Mouse (Mus musculus) forebrain, embryonic 16.5 days (tissue): ENCODE results near the gene Wap. TPM values are rescaled to one million over a fixed set of nuclear protein-coding genes. Genes with fewer than 3 reads are reported as not detected.
A peak's percentile ranks its signal among the peaks of the same experiment; 100 is the strongest.

Experiments used
- ATAC-seq: fragments of 200-750 bp; cut with Nextera tagmentation; 2 replicates; pipeline ENCODE4 v1.8.0; 2017; ENCODE audit warnings: mild to moderate bottlenecking, moderate library complexity
- H3K27ac ChIP-seq: fragments of 300-500 bp; sonication (generic); 2 replicates; pipeline ENCODE4 v1.5.1; 2014; ENCODE audit warnings: low read length, control low read depth
- H3K27me3 ChIP-seq: fragments of 300-500 bp; sonication (generic); replicated peaks from 2 replicates; pipeline ENCODE4 v1.6.1; 2014; ENCODE audit warnings: low read length; ENCODE audit not compliant: control insufficient read depth, insufficient read depth
- H3K36me3 ChIP-seq: fragments of 300-500 bp; sonication (generic); 2 replicates; pipeline ENCODE4 v1.6.1; 2014; ENCODE audit not compliant: control insufficient read depth, insufficient read depth
- H3K4me1 ChIP-seq: fragments of 300-500 bp; sonication (generic); replicated peaks from 2 replicates; pipeline ENCODE4 v1.6.1; 2014; ENCODE audit warnings: low read length; ENCODE audit not compliant: control insufficient read depth, insufficient read depth
- H3K4me2 ChIP-seq: fragments of 300-500 bp; sonication (generic); 2 replicates; pipeline ENCODE4 v1.6.1; 2014; ENCODE audit warnings: mild to moderate bottlenecking, low read length, control low read depth
- H3K4me3 ChIP-seq: fragments of 300-500 bp; sonication (generic); replicated peaks from 2 replicates; pipeline ENCODE4 v1.5.1; 2014; ENCODE audit warnings: mild to moderate bottlenecking, low read length, control low read depth
- H3K9ac ChIP-seq: fragments of 300-500 bp; sonication (generic); replicated peaks from 2 replicates; pipeline ENCODE4 v1.6.1; 2014; ENCODE audit warnings: low read depth, low read length, control low read depth
- H3K9me3 ChIP-seq: fragments of 300-500 bp; sonication (generic); 2 replicates; pipeline ENCODE4 v1.6.1; 2016; ENCODE audit warnings: low read length; ENCODE audit not compliant: control insufficient read depth
- WGBS: fragments of 180-500 bp; shearing (Covaris S2); extraction: QIAGEN DNeasy Blood & Tissue Kit; methylation state at CpG from one replicate; pipeline ENCODE4 v1.1.7; 2014; 5-methylcytosine and 5-hydroxymethylcytosine counted together
- polyA plus RNA-seq: library from polyadenylated mRNA; unstranded; fragments of >200 nt; fragmentation: Nextera tagmentation; extraction: Ambion mirVana; gene quantifications from 2 replicates; pipeline ENCODE4 v1.2.1, GENCODE M21; 2015

Gene Wap
- polyA plus RNA-seq, 1 experiment from 2014 or later, result not detected

DNA sequence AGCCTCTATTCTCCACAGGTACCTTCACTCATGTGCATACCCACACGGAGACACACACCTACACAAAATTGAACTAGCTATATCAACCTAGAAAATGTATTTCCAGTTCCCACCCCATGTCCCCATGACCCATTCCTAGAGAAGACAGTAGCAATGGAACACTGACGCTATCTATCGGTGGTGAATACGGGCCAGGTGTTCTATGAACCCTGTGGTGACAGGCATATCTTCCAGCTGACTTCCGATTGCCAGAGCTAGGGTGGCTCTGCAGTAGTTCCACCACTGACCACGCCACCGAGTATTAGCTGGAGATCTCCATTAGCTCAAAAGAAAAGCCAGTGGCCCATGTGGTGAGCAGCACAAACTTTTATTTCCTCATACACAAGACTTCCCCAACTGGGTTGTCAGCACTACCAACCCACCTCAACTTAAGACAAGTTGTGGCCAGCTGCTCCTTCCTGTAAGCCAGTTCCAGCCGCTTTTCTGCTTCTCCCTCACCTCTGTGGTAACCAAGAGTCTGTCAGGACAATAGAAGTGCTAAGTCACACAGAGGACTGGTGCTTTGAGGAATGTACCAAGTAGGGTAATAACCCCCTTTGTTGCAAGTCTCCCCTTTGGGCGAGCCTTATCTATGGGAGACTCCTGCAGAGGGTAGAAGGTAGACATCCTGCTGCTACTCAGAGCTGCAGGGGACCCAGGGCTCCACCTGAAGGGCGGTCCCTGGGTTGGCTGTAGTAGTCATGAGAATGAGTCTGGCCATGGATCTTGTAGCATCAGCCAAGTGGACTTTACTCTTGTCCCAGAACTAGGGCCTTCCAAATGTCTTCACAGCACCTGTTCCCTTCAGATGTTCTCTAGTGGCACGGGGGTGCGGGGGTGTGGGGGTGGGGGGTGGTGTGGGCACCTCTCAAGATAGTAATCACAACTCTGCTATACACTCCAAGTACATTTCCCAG lies 22.9 kb downstream of the Wap start:
- ATAC-seq, result no peak
- Histone ChIP-seq H3K9me3 (no peaks in the 10 kb centered on the region), H3K27me3 (no peaks in the 10 kb centered on the region), H3K27ac (no peak overlapping the region), H3K36me3 (peaks cover 49% of the 10 kb centered on the region), H3K4me1 (no peaks in the 10 kb centered on the region), H3K9ac (no peak overlapping the region), H3K4me2 (no peak overlapping the region), H3K4me3 (no peak overlapping the region)
- WGBS, result 93% methylated on average over 12 of the region's 12 CpGs

DNA sequence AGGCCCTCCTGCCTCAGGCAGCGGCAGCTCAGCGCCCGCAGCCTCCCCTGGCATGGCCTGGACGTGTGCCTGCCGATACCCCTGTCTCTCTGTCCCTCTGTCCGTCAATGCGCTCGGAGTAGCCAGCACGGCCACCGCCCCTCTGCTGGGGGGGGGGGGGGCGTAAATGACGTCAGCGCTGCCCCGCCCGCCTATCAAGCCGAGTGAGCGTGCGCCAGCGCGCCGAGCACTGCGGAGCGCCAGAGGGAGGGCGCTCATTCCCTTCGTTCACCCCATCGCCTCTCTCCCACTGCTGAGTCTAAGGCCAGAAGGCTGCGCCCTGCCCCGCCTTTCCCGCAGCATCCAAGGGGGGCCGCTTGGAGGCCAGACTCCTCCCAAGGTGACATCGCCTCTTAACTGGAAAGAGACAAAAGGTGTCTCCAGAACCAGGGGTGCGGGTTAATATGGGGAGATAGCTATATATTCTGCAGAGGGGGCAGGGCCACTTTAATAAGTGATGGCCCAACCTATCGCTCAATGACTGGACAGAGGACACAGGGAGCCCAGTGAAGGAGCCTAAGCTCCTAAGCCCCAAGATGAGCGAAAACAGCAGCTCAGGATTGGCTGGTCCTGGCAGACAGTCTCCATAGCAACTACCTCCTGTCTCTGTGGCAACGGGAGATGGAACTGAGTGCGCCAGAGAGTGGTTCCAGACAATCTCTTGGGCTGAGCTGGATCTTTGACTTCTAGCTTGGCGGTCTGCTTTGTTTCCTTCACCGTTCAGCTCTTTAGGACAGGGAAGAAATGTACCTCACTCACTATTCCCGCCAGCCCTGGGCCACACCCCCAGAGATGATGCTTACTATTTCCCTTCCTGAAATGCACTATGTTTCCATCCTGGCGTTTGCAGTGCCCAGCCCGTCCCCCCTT lies 32.7 kb downstream of the Wap start, which contains the start of gene Nacad:
TSS of gene Nacad (minus strand) at position 563 of the 909 bp plus-strand sequence.
- Histone ChIP-seq H3K9ac (peak within 1 kb of the TSS; percentile 82), H3K4me1 (peaks cover 35% of the 10 kb centered on the region), H3K36me3 (peaks cover 5% of the 10 kb centered on the region; the same call in 1 of the 2 replicates), H3K4me2 (peak within 1 kb of the TSS; percentile 71), H3K9me3 (no peaks in the 10 kb centered on the region), H3K27me3 (no peaks in the 10 kb centered on the region), H3K27ac (peak within 1 kb of the TSS; percentile 98), H3K4me3 (peak within 1 kb of the TSS; percentile 65)
- ATAC-seq, result peak; percentile 92
- 2% methylated on average over 28 of the region's 41 CpGs for WGBS

DNA sequence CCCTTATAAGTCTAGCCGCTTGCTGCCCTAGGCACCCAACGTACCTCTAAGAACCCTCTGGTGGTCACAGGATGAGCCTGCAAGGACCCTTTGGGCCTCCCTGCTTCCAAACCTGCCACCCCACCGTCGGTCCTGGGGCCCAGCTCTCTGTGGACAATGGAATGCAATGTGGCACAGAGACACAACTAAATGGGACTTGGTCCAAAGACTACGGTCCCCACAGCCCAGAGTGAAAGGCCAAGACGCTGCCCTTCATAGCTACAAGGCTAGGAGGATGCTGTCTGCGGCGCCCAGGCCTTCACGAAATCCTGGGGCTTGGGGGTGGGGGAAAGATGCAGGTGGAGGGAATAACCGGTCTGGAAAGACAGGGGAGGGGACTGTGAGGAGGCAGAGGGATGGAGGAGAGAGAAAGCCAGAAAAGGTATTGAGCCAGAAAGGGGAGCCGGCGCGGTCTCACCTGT lies 33.4 kb downstream of the Wap start:
- peak overlapping the region; percentile 65 for H3K4me3 ChIP-seq
- H3K27ac ChIP-seq, result peak overlapping the region; percentile 98
- no peaks in the 10 kb centered on the region for H3K9me3 ChIP-seq
- H3K27me3 ChIP-seq, result no peaks in the 10 kb centered on the region
- H3K36me3 ChIP-seq, result peaks cover 5% of the 10 kb centered on the region; the same call in 1 of the 2 replicates
- peaks cover 36% of the 10 kb centered on the region for H3K4me1 ChIP-seq
- peak overlapping the region; percentile 71 for H3K4me2 ChIP-seq
- 3% methylated on average over 13 of the region's 13 CpGs for WGBS
- H3K9ac ChIP-seq, result peak overlapping the region; percentile 82
- peak; percentile 4 for ATAC-seq

DNA sequence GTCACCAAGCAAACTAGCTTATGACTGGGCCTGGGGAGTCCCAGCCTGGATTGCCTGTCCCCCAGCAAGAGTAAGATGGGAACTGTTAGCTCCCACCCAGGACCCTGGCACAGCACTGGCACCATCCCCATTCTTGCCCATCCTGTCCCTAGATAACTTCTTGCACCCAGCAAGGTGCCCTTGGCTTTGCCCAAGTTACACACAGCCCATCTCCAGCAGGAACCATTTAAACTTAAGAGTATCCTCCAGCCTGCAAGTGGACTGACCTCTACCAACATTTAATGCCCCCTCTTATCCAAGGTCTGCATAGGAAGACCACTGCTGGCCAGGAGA lies 33.9 kb downstream of the Wap start:
- H3K27ac ChIP-seq, result peak overlapping the region; percentile 98
- ATAC-seq, result no peak
- H3K4me2 ChIP-seq, result peak overlapping the region; percentile 71
- peaks cover 5% of the 10 kb centered on the region; the same call in 1 of the 2 replicates for H3K36me3 ChIP-seq
- peaks cover 41% of the 10 kb centered on the region for H3K4me1 ChIP-seq
- H3K27me3 ChIP-seq, result no peaks in the 10 kb centered on the region
- peak overlapping the region; percentile 82 for H3K9ac ChIP-seq
- H3K9me3 ChIP-seq, result no peaks in the 10 kb centered on the region
- peak overlapping the region; percentile 65 for H3K4me3 ChIP-seq

DNA sequence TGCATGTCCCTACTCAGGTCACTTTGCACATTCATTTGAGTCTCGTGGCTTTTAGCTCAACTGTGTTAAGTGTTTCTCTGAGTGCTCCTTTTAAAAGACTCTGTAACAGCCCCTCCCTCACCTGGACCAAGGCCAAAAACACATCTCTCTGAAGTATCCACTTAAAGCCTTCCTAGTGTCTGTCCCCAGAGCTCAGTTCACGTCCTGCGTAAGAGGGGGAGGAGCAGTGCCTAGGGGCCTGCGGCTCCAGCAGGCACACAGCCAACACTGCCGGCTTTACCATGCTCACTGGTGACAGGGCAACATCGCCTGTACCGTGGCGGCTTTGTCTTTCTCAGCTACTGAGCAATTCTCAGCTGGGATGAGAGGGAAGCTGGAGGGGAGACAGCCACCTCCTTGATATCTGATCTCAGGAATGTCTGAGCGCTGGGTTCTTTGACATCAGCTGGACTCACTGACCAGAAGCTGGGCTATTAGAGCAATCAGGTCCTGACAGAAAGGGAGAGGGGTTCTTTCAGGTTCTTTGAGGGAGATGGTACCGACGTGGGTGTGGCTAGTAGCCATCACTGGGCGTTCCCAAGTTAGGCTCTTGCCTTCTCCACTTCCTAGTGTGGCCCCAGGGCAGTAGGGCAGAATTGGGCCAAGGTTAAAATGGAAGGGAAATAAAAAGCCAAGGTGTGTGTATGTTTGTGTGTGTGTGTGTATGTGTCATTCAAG lies 34.4 kb downstream of the Wap start:
- H3K27ac ChIP-seq, result peak overlapping the region; percentile 98
- H3K4me1 ChIP-seq, result peaks cover 46% of the 10 kb centered on the region
- peak overlapping the region; percentile 82 for H3K9ac ChIP-seq
- no peaks in the 10 kb centered on the region for H3K27me3 ChIP-seq
- H3K4me2 ChIP-seq, result peak overlapping the region; percentile 71
- peak; percentile 31 for ATAC-seq
- H3K9me3 ChIP-seq, result no peaks in the 10 kb centered on the region
- peaks cover 5% of the 10 kb centered on the region; the same call in 1 of the 2 replicates for H3K36me3 ChIP-seq
- WGBS, result 9% methylated on average over 12 of the region's 12 CpGs
- peak overlapping the region; percentile 65 for H3K4me3 ChIP-seq

DNA sequence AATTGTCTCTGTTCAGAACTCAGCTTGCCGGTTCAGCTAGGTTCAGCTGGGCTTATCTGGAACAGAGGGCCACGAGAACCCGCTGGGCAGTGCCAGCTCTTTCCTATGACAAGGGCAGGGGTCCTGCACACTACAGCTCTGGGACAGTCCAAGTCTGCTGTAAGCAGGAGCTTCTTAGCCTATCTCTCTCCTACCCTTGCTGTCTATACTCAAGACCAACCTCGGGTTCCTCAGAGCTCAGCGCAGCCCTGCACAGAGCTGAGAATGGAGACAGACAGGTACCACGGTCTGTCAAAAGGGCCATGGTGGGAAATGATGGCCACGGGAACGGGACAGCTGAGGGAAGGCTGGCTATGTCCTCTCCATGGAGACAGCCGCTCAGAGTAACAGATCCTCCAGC lies 35.2 kb downstream of the Wap start:
- ATAC-seq, result no peak
- peak overlapping the region; percentile 19; the same call in 1 of the 2 replicates for H3K27ac ChIP-seq
- H3K9me3 ChIP-seq, result no peaks in the 10 kb centered on the region
- peaks cover 54% of the 10 kb centered on the region for H3K4me1 ChIP-seq
- no peaks in the 10 kb centered on the region for H3K27me3 ChIP-seq
- H3K36me3 ChIP-seq, result peaks cover 5% of the 10 kb centered on the region; the same call in 1 of the 2 replicates
- H3K9ac ChIP-seq, result peak overlapping the region; percentile 82
- H3K4me2 ChIP-seq, result peak overlapping the region; percentile 71
- 82% methylated on average over 9 of the region's 9 CpGs for WGBS
- H3K4me3 ChIP-seq, result peak overlapping the region; percentile 65

DNA sequence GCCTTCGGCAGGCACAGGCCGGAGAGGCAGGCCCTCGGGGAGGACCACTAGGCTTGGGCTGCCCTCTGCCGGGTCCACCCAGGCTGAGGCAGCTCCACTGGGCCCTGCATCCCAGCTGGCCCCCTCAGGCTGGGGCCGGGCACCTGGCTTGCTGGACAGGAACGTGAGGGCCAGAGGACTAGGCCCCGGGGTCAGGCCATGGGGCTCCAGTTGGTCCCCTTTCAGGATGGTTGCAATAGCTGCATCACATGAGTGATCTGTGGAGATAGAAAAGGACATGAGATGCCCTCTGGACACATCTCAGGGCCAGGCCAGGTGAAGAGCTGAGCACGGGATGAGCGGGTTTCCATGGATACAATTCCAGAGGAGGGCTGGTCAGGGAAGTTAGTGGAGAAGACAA lies 35.8 kb downstream of the Wap start:
- H3K4me3 ChIP-seq, result no peak overlapping the region
- H3K9me3 ChIP-seq, result no peaks in the 10 kb centered on the region
- H3K4me1 ChIP-seq, result peaks cover 60% of the 10 kb centered on the region
- no peaks in the 10 kb centered on the region for H3K27me3 ChIP-seq
- ATAC-seq, result no peak
- H3K36me3 ChIP-seq, result peaks cover 5% of the 10 kb centered on the region; the same call in 1 of the 2 replicates
- no peak overlapping the region for H3K4me2 ChIP-seq
- 83% methylated on average over 9 of the region's 9 CpGs for WGBS
- no peak overlapping the region for H3K27ac ChIP-seq
- H3K9ac ChIP-seq, result no peak overlapping the region

DNA sequence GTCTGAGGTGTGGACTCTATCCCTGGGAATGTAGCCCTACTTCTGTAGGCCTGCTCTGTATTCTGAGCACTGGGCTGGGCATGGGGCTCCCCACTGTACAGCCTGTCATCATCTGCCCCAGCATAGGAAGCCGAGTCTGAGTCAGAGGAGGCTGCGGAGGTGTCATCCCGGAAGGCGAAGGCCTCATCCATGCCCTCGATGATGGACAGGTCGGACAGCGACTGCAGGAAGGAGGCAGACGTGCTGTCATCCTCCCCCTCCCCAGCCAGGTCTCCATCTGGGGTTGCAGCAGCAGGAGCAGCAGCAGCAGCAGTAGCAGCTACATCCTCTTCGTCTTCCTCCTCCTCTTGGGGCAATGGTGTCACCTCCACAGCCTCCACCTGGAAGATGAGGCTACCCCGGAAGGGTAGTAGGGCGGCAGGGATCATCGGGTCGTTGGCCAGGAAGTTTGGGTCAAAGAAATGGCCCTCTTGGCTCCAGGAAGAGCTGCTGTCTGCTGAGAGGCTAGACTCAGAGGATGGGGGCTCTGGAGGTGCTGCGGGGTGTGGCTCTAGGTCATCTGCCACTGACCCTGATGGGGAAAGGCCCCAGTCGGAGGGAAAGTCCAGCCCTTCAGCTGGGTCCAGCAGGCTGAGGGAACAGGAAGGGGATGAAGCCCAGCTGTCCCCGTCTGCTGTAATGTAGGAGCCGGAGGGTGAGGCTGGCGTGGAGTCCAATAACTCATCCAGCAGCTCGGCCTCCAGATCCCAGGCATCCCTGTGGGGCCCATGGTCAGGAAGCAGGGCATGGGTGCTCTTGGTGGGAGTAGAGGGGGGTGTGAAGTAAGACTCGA lies 36.6 kb downstream of the Wap start:
- 86% methylated on average over 20 of the region's 20 CpGs for WGBS

More for the DNA sequence above, 36.6 kb downstream of the Wap start:
- Histone ChIP-seq H3K36me3 (peaks cover 5% of the 10 kb centered on the region; the same call in 1 of the 2 replicates), H3K27ac (no peak overlapping the region), H3K27me3 (no peaks in the 10 kb centered on the region), H3K4me3 (no peak overlapping the region), H3K9ac (no peak overlapping the region), H3K9me3 (no peaks in the 10 kb centered on the region), H3K4me1 (peaks cover 59% of the 10 kb centered on the region), H3K4me2 (no peak overlapping the region)
- no peak for ATAC-seq
